Mouse (Mus musculus): ENCODE results near the gene Slc12a7. TPM values are rescaled to one million over a fixed set of nuclear protein-coding genes. Genes with fewer than 3 reads are reported as not detected.
A peak's percentile ranks its signal among the peaks of the same experiment; 100 is the strongest.

The Slc12a7 gene
- total RNA-seq, 2 experiments from 2014 or later = 12.1 to 12.3 TPM

DNA sequence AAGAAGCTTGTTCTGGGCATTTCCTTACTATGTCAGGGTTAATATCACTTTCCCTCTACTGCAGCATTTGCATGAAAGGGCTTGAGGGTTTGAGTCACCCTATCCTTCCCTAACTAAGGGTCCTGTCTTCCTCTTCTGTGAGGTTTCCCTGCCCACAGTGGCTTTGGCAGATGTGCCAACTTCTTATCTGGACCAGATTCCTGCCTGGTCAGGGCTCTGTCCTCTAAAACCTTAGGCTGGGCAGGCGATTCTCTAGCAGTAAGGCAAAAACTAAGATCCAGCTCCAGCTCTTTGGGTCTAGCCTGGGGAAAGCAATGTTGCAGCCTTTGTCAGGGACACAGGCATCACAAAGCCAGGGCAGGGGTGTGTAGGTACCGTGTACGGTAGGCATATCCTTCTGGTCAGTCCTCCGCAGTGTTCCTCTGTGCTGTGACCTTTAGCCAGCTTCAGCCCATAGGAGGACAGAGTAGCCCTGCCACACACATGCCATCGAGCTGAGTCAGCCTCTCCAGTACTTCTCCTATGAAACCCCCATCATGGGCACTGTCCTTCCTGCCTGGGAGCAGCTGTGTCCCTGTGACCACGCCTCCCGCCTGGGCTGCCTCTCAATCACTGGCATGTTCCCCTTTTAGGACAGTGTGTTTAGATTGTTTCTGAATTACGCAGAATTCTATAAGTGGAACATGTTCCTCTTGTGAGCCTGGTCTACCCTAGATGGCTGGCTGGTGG is 70.7 kb downstream of the Slc12a7 start:
- intact Hi-C loops (cut with DNase I) = no loop called here
- DNase-seq = no peak

GRCm38 (mm10) chr13:73804914-73805313 is 72.0 kb downstream of the Slc12a7 start:
- intact Hi-C loops (cut with DNase I) = no loop called here
- DNase-seq = no peak

DNA sequence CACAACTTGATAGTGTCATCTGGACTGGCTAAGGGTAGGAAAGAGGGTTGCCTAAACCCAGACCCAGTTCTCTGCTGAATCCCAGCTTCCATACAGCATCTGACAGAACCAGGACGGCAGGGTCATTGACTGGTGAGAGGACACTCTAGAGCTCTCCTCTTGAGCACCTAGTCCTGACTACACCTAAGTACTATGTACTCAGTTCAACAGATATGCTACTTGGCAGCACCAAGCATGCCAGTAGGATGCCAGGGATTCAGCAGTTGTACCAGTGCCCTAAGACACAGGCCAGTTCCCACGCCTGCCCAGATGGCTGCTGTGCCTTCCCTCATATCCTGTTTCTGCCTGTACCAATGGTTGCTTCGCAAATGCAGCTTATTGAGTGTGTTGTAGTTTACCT is 80.0 kb downstream of the Slc12a7 start:
- intact Hi-C loops (cut with DNase I) = no loop called here

GRCm38 (mm10) chr13:73814181-73814580 is 81.3 kb downstream of the Slc12a7 start:
- intact Hi-C loops (cut with DNase I) = no loop called here
- DNase-seq = peak; percentile 24

More for the DNA sequence above, 80.0 kb downstream of the Slc12a7 start:
- no peak for DNase-seq

- intact Hi-C loops (cut with DNase I) = no loop called here
Observed at GRCm38 (mm10) chr13:73816338-73816737, 83.4 kb downstream of the Slc12a7 start.

GRCm38 (mm10) chr13:73818921-73819320 is 86.0 kb downstream of the Slc12a7 start:
- DNase-seq = no peak
- intact Hi-C loops (cut with DNase I) = no loop called here

More at GRCm38 (mm10) chr13:73816338-73816737, 83.4 kb downstream of the Slc12a7 start:
- no peak for DNase-seq

DNA sequence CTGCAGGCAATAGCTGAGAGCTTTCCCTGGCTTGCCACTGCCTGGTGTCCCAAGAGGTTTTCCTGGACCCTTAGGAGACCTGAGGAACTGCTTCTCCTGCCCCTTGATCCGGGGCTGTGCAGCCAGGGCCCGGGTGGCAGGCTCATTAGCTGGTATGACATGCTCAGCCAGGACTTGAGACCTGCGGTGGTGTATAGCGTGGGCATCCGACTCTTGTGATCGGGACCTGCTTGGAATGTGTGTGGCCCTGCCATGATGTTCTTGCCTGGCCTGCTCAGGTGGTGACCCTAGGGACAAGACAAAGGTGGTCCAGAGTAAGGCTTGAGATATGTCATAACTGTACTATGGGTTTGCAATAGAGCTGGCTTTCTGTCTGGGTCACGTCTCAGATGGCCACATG is 88.4 kb downstream of the Slc12a7 start:
- no peak for DNase-seq
- intact Hi-C loops (cut with DNase I) = no loop called here

GRCm38 (mm10) chr13:73822187-73822800 is 89.4 kb downstream of the Slc12a7 start:
- intact Hi-C loops (cut with DNase I) = no loop called here
- peak; percentile 56 for DNase-seq

DNA sequence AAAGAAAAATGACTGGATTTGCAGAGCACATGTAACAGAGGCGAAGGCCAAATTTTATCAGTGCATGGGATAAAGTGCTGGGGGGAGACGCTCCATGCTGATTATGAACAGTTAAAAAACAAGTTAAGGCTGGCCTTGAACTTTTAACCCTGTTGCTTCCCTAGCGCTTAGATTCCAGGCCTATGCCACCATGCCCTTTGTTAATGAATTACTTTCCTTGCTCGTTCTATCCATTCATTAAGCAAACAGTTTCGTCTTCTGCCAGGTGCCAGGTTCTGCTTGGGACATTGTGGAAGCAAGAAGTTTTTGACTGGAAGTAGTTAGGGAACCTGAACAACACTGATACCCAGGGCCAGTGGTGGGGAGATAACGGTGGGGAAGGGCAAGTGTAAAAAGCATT is 90.8 kb downstream of the Slc12a7 start:
- DNase-seq = no peak
- intact Hi-C loops (cut with DNase I) = no loop called here

GRCm38 (mm10) chr13:73827243-73827642 is 94.3 kb downstream of the Slc12a7 start:
- DNase-seq = no peak
- intact Hi-C loops (cut with DNase I) = loop anchor here (2.0 kb wide), 1 partner anchor 104 kb away; no protein-coding TSS in a partner anchor

GRCm38 (mm10) chr13:73831486-73831885 is 98.6 kb downstream of the Slc12a7 start:
- intact Hi-C loops (cut with DNase I) = loop anchor here (5.0 kb wide), 1 partner anchor 76 kb away; no protein-coding TSS in a partner anchor
- peak; percentile 53 for DNase-seq

DNA sequence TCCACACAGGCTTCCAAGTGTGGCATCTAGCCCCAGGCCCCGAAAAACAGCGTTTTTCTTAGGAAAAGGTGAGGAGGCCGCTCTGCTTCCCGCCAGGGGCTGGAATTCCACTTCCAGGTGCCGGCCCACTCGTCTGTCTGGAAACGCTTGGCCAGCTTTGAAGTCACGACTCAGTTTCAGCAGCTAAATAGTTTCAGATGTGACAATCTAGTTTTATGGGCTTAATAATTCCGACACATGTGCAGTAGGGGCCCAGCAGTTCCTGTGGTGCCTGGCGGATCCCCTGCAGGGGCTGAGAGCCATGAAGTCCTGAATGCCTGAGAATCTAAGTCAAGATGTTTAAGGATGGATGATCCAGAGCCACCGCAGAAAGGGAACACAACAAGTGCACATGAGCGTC is 100.9 kb downstream of the Slc12a7 start:
- no peak for DNase-seq
- intact Hi-C loops (cut with DNase I) = loop anchor here (5.0 kb wide), 1 partner anchor 73 kb away; no protein-coding TSS in a partner anchor

DNA sequence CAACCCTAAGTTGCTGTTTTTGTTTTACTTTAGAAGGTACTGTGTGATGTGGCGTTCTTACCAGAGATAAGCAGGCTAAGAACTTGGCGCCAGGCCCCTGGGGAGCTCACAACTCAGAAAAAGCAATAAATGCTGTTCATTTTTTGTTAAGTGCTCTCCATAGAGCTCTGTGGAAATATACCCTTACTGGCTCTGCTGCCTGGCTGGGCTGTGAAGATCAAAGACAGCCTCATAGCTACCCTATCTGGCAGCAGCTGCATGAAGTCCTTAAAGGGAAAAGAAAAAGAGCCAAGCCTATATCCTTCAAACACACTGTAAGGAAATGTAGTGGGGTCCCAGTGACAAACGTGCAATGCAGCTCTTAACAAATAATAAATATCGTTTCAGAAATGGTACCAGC is 102.9 kb downstream of the Slc12a7 start:
- DNase-seq = no peak
- intact Hi-C loops (cut with DNase I) = no loop called here

- intact Hi-C loops (cut with DNase I) = no loop called here
- peak; percentile 35 for DNase-seq
Observed at GRCm38 (mm10) chr13:73836491-73836890, 103.6 kb downstream of the Slc12a7 start.

DNA sequence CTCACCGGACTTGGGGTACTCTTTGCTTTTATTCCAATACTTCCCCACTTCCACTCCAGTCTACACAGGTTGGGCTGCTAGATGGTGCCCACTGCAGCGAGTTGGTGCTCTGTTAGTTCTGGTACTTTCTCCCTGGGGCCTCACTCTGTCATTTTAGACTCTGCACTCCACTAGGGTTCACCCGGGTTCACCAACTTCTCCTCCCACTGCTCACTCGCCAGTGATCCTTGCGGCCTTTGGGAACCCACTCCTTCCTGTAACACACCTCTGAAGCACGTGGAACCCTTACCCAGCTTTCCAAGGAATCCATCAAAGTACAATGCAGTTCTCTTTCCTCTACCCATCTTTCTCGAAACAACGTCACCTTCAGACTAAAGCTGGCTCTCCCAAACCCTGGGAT is 104.8 kb downstream of the Slc12a7 start:
- intact Hi-C loops (cut with DNase I) = no loop called here
- DNase-seq = no peak

DNA sequence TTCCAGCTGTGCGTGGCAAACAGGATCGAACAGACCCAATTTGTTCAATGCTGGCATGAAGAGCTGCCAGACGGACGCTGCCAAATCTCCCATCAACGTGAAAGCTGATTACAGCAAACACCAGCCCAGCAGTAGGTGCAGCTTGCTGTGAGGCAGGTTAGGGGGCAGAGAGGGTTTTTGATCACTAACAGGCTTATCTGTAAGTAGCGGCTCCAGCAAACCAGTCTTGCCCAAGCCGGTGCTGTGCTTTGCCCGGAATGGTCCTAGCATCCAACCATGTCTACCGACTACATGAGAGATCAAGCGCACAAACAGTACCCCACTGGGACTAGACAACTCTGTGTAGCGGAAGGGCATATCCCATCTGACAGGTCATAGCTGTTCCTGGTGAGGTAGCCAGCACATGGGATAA is 106.2 kb downstream of the Slc12a7 start:
- peak; percentile 38 for DNase-seq
- intact Hi-C loops (cut with DNase I) = no loop called here

- intact Hi-C loops (cut with DNase I) = no loop called here
- DNase-seq = no peak
Observed at GRCm38 (mm10) chr13:73839740-73840139, 106.8 kb downstream of the Slc12a7 start.

DNA sequence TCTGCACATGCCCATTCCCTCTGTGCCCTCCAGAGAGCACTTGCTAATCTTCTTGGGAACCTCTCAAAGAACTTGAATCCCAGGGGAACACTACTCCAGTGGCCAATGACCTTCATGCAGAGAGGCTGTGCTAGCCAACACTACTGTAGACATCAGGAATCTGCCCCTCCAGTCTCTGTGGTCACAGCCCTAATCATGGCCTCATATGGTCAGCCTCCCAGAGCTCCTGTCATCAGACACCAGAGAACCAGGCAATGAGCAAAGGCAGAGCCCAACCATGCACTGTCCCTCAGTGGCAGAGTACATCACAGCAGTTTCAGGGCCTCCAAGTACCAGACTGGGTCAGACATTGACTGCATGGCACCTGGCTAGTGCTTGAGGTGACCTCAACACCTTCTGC is 109.8 kb downstream of the Slc12a7 start:
- no peak for DNase-seq
- intact Hi-C loops (cut with DNase I) = no loop called here

GRCm38 (mm10) chr13:73846589-73847464 is 113.9 kb downstream of the Slc12a7 start:
- no peak for DNase-seq
- intact Hi-C loops (cut with DNase I) = no loop called here

- peak; percentile 85 for DNase-seq
- intact Hi-C loops (cut with DNase I) = no loop called here
Observed at GRCm38 (mm10) chr13:73847465-73847836, 114.6 kb downstream of the Slc12a7 start, which contains the start of gene Nkd2. Gene Nkd2, minus strand, starts transcription at chr13:73847631.
